Mouse (Mus musculus) forebrain, embryonic 11.5 days (tissue): ENCODE measurements around the gene Irak4. TPM values are rescaled to one million over a fixed set of nuclear protein-coding genes. Genes with fewer than 3 reads are reported as not detected.

Experiments used
- ATAC-seq: fragments of 200-750 bp; cut with Nextera tagmentation; replicated peaks from 2 replicates; pipeline ENCODE4 v1.8.0; 2017; ENCODE audit warnings: moderate TSS enrichment; ENCODE audit not compliant: low FRiP score
- DNase-seq: peaks from one replicate; pipeline ENCODE4 v3.0.0-alpha.2; 2017; ENCODE audit warnings: low spot score
- H3K27ac ChIP-seq: fragments of 300-500 bp; sonication (generic); 2 replicates; pipeline ENCODE4 v1.5.1; 2014; ENCODE audit warnings: low read depth, low read length
- H3K27me3 ChIP-seq: fragments of 300-500 bp; sonication (generic); 2 replicates; pipeline ENCODE4 v1.6.1; 2014; ENCODE audit warnings: mild to moderate bottlenecking, low read length, mixed read lengths; ENCODE audit not compliant: control insufficient read depth, insufficient read depth
- H3K36me3 ChIP-seq: fragments of 300-500 bp; sonication (generic); 2 replicates; pipeline ENCODE4 v1.6.1; 2014; ENCODE audit warnings: mild to moderate bottlenecking, low read length, moderate library complexity, mixed read lengths; ENCODE audit not compliant: control insufficient read depth, insufficient read depth
- H3K4me1 ChIP-seq: fragments of 300-500 bp; sonication (generic); replicated peaks from 2 replicates; pipeline ENCODE4 v1.6.1; 2014; ENCODE audit warnings: low read length, mixed read lengths; ENCODE audit not compliant: control insufficient read depth, insufficient read depth
- H3K4me2 ChIP-seq: fragments of 300-500 bp; sonication (generic); 2 replicates; pipeline ENCODE4 v1.6.1; 2014; ENCODE audit warnings: low read depth, mild to moderate bottlenecking, low read length, moderate library complexity, mixed read lengths; ENCODE audit not compliant: severe bottlenecking
- H3K4me3 ChIP-seq: fragments of 300-500 bp; sonication (generic); 2 replicates; pipeline ENCODE4 v1.5.1; 2014; ENCODE audit warnings: low read depth, low read length
- H3K9ac ChIP-seq: fragments of 300-500 bp; sonication (generic); 2 replicates; pipeline ENCODE4 v1.6.1; 2014; ENCODE audit warnings: low read length
- H3K9me3 ChIP-seq: fragments of 300-500 bp; sonication (generic); 2 replicates; pipeline ENCODE4 v1.6.1; 2016; ENCODE audit warnings: low read length, mixed read lengths; ENCODE audit not compliant: control insufficient read depth
- WGBS: fragments of 180-500 bp; shearing (Covaris S2); extraction: QIAGEN DNeasy Blood & Tissue Kit; methylation state at CpG from one replicate; pipeline ENCODE4 v1.1.7; 2014; 5-methylcytosine and 5-hydroxymethylcytosine counted together
- polyA plus RNA-seq: library from polyadenylated mRNA; unstranded; fragments of >200 nt; fragmentation: Nextera tagmentation; extraction: Ambion mirVana; gene quantifications from 2 replicates; pipeline ENCODE4 v1.2.1, GENCODE M21; 2014

The Irak4 gene
- polyA plus RNA-seq, 1 experiment from 2014 or later: 3.8 TPM

DNA sequence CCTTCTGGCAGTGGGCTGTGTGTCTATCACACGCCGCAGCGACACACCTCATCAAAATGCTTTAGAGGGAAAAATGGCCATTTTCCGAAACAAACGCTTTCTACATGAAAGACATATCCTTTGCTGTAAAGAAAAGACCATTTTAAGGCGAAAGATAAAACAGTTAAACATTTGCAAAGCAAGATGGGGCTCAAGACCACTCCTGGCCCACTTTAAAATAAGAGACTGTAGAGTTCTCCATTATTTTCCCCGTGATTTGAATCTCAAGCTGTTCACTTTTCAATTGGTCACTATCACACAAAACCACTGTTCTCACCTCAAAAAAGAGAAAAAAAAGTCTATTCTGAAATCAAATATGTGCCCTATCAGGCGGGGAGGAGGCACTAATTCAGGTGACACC, 46.6 kb downstream of the Irak4 start:
- no peaks in the 10 kb centered on the region; the same call in 1 of the 2 replicates for H3K36me3 ChIP-seq

DNA sequence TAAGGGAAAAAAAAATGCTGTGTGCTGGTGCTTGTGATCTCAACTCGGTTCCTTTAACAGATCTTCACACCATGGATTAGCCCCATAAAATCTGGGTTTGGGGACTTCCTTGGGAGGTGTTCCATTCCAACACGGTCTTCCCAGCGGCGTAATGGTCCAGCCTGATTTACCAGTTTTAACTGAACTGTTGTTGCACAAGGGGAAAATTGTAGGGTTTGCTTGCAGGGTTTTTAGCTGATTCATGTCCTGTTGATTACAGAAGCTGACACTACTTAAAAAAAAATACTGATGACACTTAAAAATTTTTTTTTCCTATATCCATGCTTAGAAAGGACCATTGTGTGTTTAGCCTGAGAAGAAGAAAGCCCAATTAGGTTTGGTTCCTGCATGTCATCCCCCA, 47.9 kb downstream of the Irak4 start:
- H3K4me1 ChIP-seq: no peaks in the 10 kb centered on the region
- H3K4me2 ChIP-seq: no peak overlapping the region
- H3K36me3 ChIP-seq: no peaks in the 10 kb centered on the region
- no peak overlapping the region for H3K27ac ChIP-seq
- no peak overlapping the region for H3K9ac ChIP-seq
- ATAC-seq: no peak
- 91% methylated on average over 4 of the region's 4 CpGs for WGBS
- H3K9me3 ChIP-seq: no peaks in the 10 kb centered on the region
- H3K4me3 ChIP-seq: no peak overlapping the region
- DNase-seq: no peak
- no peaks in the 10 kb centered on the region for H3K27me3 ChIP-seq

More for the DNA sequence above, 46.6 kb downstream of the Irak4 start:
- Histone ChIP-seq H3K9me3 (no peaks in the 10 kb centered on the region), H3K27ac (no peak overlapping the region), H3K4me1 (no peaks in the 10 kb centered on the region), H3K4me3 (peak overlapping the region; percentile 91), H3K4me2 (peak overlapping the region; percentile 44; the same call in 1 of the 2 replicates), H3K9ac (peak overlapping the region; percentile 40), H3K27me3 (no peaks in the 10 kb centered on the region)
- ATAC-seq: peak; percentile 16; the same call in 1 of the 2 replicates
- WGBS: 15% methylated on average over 8 of the region's 8 CpGs
- no peak for DNase-seq

DNA sequence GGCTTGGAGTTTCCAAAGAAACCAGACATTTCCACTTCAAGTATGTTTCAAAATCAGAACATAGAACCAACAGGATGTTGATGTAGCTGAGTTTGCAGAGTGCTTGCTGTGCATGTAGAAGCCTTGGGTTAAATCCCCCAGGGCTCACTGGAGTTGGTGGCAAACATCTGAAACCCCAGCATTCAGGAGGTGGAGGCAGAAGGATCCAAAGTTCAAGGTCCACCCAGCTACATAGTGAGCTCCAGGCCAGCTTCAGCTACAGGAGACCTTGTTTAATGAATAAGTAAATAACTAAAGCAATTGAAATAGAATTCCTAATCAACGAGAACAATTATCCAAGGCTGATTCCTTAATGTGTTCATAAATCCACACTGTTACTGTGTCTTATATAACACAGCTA, 50.1 kb downstream of the Irak4 start:
- Histone ChIP-seq H3K9ac (no peak overlapping the region), H3K36me3 (no peaks in the 10 kb centered on the region), H3K4me1 (no peaks in the 10 kb centered on the region), H3K27me3 (no peaks in the 10 kb centered on the region), H3K27ac (no peak overlapping the region), H3K4me3 (no peak overlapping the region), H3K4me2 (no peak overlapping the region), H3K9me3 (no peaks in the 10 kb centered on the region)
- ATAC-seq (no peak), DNase-seq (no peak)
- 84% methylated on average over 1 of the region's 1 CpGs for WGBS

DNA sequence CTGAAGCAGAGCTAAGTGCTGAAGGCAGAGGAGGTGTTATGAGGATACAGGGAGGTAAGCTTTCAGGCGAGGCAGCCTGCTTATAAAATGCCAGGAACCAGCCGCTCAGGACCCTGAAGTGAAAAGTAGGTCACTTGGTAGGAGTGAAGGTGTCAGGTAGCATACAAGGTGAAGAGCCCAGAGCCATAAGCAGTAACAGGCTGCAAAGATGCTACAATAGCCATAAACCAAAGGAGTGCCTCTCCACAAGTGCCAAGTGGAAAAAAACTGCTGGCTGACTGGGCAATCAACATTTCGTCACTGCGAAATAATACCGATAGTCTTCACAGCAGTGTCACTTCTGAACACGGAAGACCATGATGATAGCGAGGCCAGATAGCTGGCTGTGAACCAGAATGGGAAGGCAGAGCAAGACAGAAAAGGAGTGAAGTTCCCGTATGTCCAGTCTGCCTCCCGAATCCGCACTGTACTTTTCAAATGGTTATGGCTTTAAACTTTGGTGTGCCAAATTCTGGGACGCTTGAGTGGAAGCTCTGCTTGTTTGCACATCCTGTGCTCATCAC, 56.8 kb downstream of the Irak4 start:
- H3K36me3 ChIP-seq: no peaks in the 10 kb centered on the region
- no peaks in the 10 kb centered on the region for H3K9me3 ChIP-seq
- H3K4me2 ChIP-seq: no peak overlapping the region
- DNase-seq (no peak), ATAC-seq (no peak)
- H3K27ac ChIP-seq: no peak overlapping the region
- no peaks in the 10 kb centered on the region for H3K4me1 ChIP-seq
- no peaks in the 10 kb centered on the region for H3K27me3 ChIP-seq
- WGBS: 87% methylated on average over 11 of the region's 11 CpGs
- no peak overlapping the region for H3K9ac ChIP-seq
- no peak overlapping the region for H3K4me3 ChIP-seq

DNA sequence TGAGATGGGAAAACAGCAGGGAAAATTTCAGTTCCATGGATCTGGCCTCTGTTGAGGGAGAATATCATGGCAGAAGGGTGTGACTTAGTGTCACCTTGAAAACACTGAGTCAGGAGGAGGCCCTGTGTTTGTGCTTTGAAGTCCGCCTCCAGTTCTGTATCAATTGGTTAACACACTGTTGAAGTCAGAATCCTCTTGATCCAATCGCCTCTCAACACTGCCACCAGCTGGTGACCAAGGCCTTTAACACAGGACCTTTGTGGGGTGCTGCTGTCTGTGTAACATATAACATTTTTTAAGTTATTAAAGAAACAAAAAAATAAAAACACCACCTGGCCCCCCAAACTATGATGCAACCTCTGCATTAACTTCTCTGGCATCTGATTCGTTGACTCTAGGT, 57.9 kb downstream of the Irak4 start:
- 19% methylated on average over 3 of the region's 3 CpGs for WGBS
- peak; percentile 64; the same call in 1 of the 2 replicates for ATAC-seq
- H3K36me3 ChIP-seq: no peaks in the 10 kb centered on the region

DNA sequence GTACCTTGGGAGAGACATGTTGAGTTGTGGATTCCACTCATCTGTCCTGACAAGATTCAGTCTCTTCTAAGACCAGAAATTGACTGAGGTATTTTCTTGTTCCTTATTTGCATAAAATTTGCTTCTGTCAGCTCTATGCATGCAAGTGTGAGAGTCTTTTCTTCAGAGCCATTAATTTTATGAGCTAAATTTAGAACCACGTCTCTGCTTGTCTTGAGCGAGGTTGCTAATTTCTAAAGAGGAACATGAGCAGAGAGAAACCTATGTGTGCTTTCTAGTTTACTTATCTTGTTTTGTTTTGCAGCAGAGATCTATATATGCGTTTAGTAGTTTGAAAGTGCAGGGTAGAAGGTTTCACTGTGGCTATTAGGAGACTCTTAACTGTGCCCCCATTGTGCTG, 59.0 kb downstream of the Irak4 start:
- no peak for ATAC-seq
- no peak for DNase-seq
- Histone ChIP-seq H3K9me3 (no peaks in the 10 kb centered on the region), H3K9ac (no peak overlapping the region), H3K27ac (no peak overlapping the region), H3K27me3 (no peaks in the 10 kb centered on the region), H3K36me3 (no peaks in the 10 kb centered on the region), H3K4me1 (no peaks in the 10 kb centered on the region), H3K4me3 (no peak overlapping the region), H3K4me2 (no peak overlapping the region)
- WGBS: 80% methylated on average over 3 of the region's 3 CpGs

More for the DNA sequence above, 57.9 kb downstream of the Irak4 start:
- no peaks in the 10 kb centered on the region for H3K9me3 ChIP-seq
- H3K4me3 ChIP-seq: no peak overlapping the region
- H3K27ac ChIP-seq: no peak overlapping the region
- H3K27me3 ChIP-seq: no peaks in the 10 kb centered on the region
- H3K4me2 ChIP-seq: no peak overlapping the region
- DNase-seq: no peak
- H3K9ac ChIP-seq: no peak overlapping the region
- no peaks in the 10 kb centered on the region for H3K4me1 ChIP-seq

DNA sequence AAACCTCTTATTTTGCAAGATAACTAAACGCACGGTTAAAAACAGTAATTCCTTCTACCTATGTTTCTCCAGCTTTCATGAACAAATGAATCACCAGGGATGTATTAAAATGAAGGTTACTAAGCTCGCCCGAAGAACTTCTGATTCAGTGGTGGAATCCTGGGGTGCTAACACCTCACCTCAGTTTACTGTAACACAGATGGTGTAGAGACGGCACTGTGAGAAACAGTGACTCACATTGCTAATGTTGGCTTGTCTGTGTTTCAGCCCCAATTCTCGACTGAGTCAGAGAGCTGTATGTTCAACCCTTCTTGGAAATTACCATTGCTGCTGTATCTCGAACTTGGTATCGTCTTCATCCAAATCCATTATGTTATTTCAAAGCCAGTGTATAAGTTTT, 64.3 kb downstream of the Irak4 start:
- Histone ChIP-seq H3K4me1 (no peaks in the 10 kb centered on the region), H3K4me3 (no peak overlapping the region), H3K36me3 (no peaks in the 10 kb centered on the region), H3K4me2 (no peak overlapping the region), H3K27me3 (no peaks in the 10 kb centered on the region), H3K9me3 (no peaks in the 10 kb centered on the region), H3K9ac (no peak overlapping the region), H3K27ac (no peak overlapping the region)
- WGBS: 93% methylated on average over 8 of the region's 8 CpGs
- ATAC-seq (no peak), DNase-seq (no peak)

DNA sequence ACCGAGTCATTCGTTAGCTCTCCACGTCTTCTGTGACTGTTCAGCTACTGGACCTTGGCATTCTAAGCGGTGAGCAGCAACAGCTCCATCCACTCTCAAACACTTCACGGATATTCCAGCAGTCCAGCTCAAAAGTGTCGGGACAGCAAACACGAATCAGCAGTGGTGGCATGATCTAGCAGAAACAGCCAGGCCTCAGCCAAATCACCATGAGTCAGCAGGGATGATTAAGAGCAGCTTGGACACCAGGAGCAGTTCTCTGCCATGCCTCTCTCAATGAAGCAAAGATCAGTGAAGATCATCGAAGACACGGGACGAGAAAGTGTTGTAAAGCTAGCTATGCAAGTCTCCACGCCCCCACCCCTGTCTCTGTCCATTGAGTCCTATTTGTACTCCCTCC, 72.6 kb downstream of the Irak4 start:
- Histone ChIP-seq H3K9ac (no peak overlapping the region), H3K36me3 (no peaks in the 10 kb centered on the region)
- ATAC-seq: no peak

DNA sequence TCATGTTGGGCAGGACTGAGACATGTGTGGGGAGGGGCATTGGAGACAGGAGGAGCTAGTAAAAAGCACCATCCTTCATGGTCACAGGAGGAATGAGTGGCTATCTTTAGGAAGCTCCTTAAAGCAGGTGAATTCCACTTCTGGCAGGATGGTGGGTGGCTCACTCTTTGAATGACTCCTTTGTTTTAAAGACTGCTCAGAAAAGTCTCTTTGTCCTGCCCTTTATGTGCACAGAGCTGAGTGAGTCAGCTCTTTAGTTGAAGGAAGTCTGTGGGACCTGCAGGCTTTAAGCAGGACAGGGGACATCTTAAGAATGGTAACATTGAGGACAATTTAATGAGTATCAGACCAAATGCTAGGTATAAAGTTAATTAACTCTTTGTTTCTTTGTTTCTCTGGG, 77.5 kb downstream of the Irak4 start:
- Histone ChIP-seq H3K9me3 (no peaks in the 10 kb centered on the region), H3K9ac (no peak overlapping the region), H3K4me3 (no peak overlapping the region), H3K27me3 (no peaks in the 10 kb centered on the region), H3K36me3 (no peaks in the 10 kb centered on the region), H3K4me2 (no peak overlapping the region), H3K27ac (no peak overlapping the region), H3K4me1 (no peaks in the 10 kb centered on the region)
- DNase-seq: no peak
- ATAC-seq: no peak

More for the DNA sequence above, 72.6 kb downstream of the Irak4 start:
- Histone ChIP-seq H3K4me3 (no peak overlapping the region), H3K27me3 (no peaks in the 10 kb centered on the region), H3K9me3 (no peaks in the 10 kb centered on the region), H3K4me2 (no peak overlapping the region), H3K27ac (no peak overlapping the region), H3K4me1 (no peaks in the 10 kb centered on the region)
- no peak for DNase-seq
- WGBS: 89% methylated on average over 11 of the region's 11 CpGs
